Mouse (Mus musculus) kidney, postnatal 0 days (tissue): ENCODE results near the gene Arhgap40. TPM values are rescaled to one million over a fixed set of nuclear protein-coding genes. Genes with fewer than 3 reads are reported as not detected.
A peak's percentile ranks its signal among the peaks of the same experiment; 100 is the strongest.

Experiments
- ATAC-seq: fragments of 200-750 bp; cut with Nextera tagmentation; replicated peaks from 2 replicates; pipeline ENCODE4 v1.8.0; 2017; ENCODE audit warnings: low read depth, moderate number of reproducible peaks, moderate TSS enrichment, moderate library complexity; ENCODE audit not compliant: low FRiP score
- DNase-seq: peaks from one replicate; pipeline ENCODE4 v3.0.0-alpha.2; 2016; ENCODE audit warnings: low spot score
- H3K27ac ChIP-seq: fragments of 300-500 bp; sonication (generic); 2 replicates; pipeline ENCODE4 v1.5.1; 2014; ENCODE audit warnings: mild to moderate bottlenecking
- H3K27me3 ChIP-seq: fragments of 300-500 bp; sonication (generic); 2 replicates; pipeline ENCODE4 v1.6.1; 2014; ENCODE audit warnings: low read length, mixed read lengths; ENCODE audit not compliant: insufficient read depth
- H3K36me3 ChIP-seq: fragments of 300-500 bp; sonication (generic); 2 replicates; pipeline ENCODE4 v1.6.1; 2014; ENCODE audit warnings: low read length, mixed read lengths; ENCODE audit not compliant: insufficient read depth
- H3K4me1 ChIP-seq: fragments of 300-500 bp; sonication (generic); replicated peaks from 2 replicates; pipeline ENCODE4 v1.6.1; 2014; ENCODE audit warnings: antibody characterized with exemption, low read length, mixed read lengths; ENCODE audit not compliant: insufficient read depth
- H3K4me2 ChIP-seq: fragments of 300-500 bp; sonication (generic); 2 replicates; pipeline ENCODE4 v1.6.1; 2014; ENCODE audit warnings: mild to moderate bottlenecking, low read length, moderate library complexity, mixed read lengths
- H3K4me3 ChIP-seq: fragments of 300-500 bp; sonication (generic); replicated peaks from 2 replicates; pipeline ENCODE4 v1.5.1; 2014; ENCODE audit warnings: low read depth, low read length
- H3K9ac ChIP-seq: fragments of 300-500 bp; sonication (generic); 2 replicates; pipeline ENCODE4 v1.6.1; 2014; ENCODE audit warnings: low read depth, low read length
- H3K9me3 ChIP-seq: fragments of 300-500 bp; sonication (generic); replicated peaks from 2 replicates; pipeline ENCODE4 v1.6.1; 2016; ENCODE audit warnings: low read length, inconsistent platforms, mixed read lengths
- CTCF ChIP-seq: IDR thresholded peaks from 2 replicates; pipeline ENCODE4 v1.5.1; 2016; ENCODE audit warnings: antibody characterized with exemption, low read depth, mild to moderate bottlenecking, moderate library complexity
- WGBS: fragments of 180-500 bp; shearing (Covaris S2); extraction: QIAGEN DNeasy Blood & Tissue Kit; methylation state at CpG from one replicate; pipeline ENCODE4 v1.1.7; 2014; 5-methylcytosine and 5-hydroxymethylcytosine counted together
- polyA plus RNA-seq: library from polyadenylated mRNA; unstranded; fragments of >200 nt; fragmentation: Nextera tagmentation; extraction: Ambion mirVana; gene quantifications from 2 replicates; pipeline ENCODE4 v1.2.1, GENCODE M21; 2015

Gene Arhgap40
- polyA plus RNA-seq, 1 experiment from 2014 or later = 0.74 TPM

- Histone ChIP-seq H3K27me3 (no peaks in the 10 kb centered on the region), H3K4me1 (no peaks in the 10 kb centered on the region), H3K9me3 (no peaks in the 10 kb centered on the region), H3K27ac (no peak overlapping the region), H3K4me2 (no peak overlapping the region), H3K4me3 (no peak overlapping the region), H3K9ac (no peak overlapping the region), H3K36me3 (no peaks in the 10 kb centered on the region)
- ATAC-seq (no peak), DNase-seq (no peak)
- no peak for TF ChIP-seq CTCF
- 39% methylated on average over 4 of the region's 4 CpGs for WGBS
Measured at GRCm38 (mm10) chr2:158579979-158580378, 67.4 kb downstream of the Arhgap40 start.

GRCm38 (mm10) chr2:158584621-158585358 lies 72.2 kb downstream of the Arhgap40 start:
- H3K27ac ChIP-seq = no peak overlapping the region
- no peaks in the 10 kb centered on the region for H3K36me3 ChIP-seq
- WGBS = 12% methylated on average over 12 of the region's 12 CpGs
- H3K27me3 ChIP-seq = no peaks in the 10 kb centered on the region
- DNase-seq (peak; percentile 89), ATAC-seq (no peak)
- no peak overlapping the region for H3K4me3 ChIP-seq
- no peaks in the 10 kb centered on the region for H3K9me3 ChIP-seq
- no peak for TF ChIP-seq CTCF
- no peak overlapping the region for H3K9ac ChIP-seq
- H3K4me2 ChIP-seq = no peak overlapping the region
- no peaks in the 10 kb centered on the region for H3K4me1 ChIP-seq

- 41% methylated on average over 8 of the region's 8 CpGs for WGBS
- ATAC-seq (no peak), DNase-seq (no peak)
- Histone ChIP-seq H3K36me3 (no peaks in the 10 kb centered on the region), H3K27me3 (0 out of 2 replicates have a peak, but pooled peaks cover 2% of the 10 kb centered on the region), H3K4me1 (no peaks in the 10 kb centered on the region), H3K9ac (no peak overlapping the region), H3K4me3 (no peak overlapping the region), H3K27ac (no peak overlapping the region), H3K9me3 (no peaks in the 10 kb centered on the region), H3K4me2 (no peak overlapping the region)
- TF ChIP-seq CTCF = no peak
Measured at GRCm38 (mm10) chr2:158588524-158589271, 76.1 kb downstream of the Arhgap40 start.

- no peaks in the 10 kb centered on the region for H3K4me1 ChIP-seq
- H3K9me3 ChIP-seq = no peaks in the 10 kb centered on the region
- DNase-seq (no peak), ATAC-seq (no peak)
- no peak overlapping the region for H3K9ac ChIP-seq
- H3K4me2 ChIP-seq = no peak overlapping the region
- H3K27me3 ChIP-seq = 0 out of 2 replicates have a peak, but pooled peaks cover 2% of the 10 kb centered on the region
- no peak overlapping the region for H3K27ac ChIP-seq
- WGBS = 59% methylated on average over 3 of the region's 3 CpGs
- no peaks in the 10 kb centered on the region for H3K36me3 ChIP-seq
- TF ChIP-seq CTCF = no peak
- no peak overlapping the region for H3K4me3 ChIP-seq
Measured at GRCm38 (mm10) chr2:158590495-158590894, 77.9 kb downstream of the Arhgap40 start.

GRCm38 (mm10) chr2:158591286-158591685 lies 78.7 kb downstream of the Arhgap40 start:
- H3K4me1 ChIP-seq = no peaks in the 10 kb centered on the region
- TF ChIP-seq CTCF = no peak
- H3K36me3 ChIP-seq = no peaks in the 10 kb centered on the region
- no peaks in the 10 kb centered on the region for H3K9me3 ChIP-seq
- ATAC-seq (no peak), DNase-seq (no peak)
- H3K27me3 ChIP-seq = 0 out of 2 replicates have a peak, but pooled peaks cover 2% of the 10 kb centered on the region
- H3K9ac ChIP-seq = no peak overlapping the region
- 26% methylated on average over 5 of the region's 5 CpGs for WGBS
- H3K4me2 ChIP-seq = no peak overlapping the region
- no peak overlapping the region for H3K4me3 ChIP-seq
- H3K27ac ChIP-seq = no peak overlapping the region

GRCm38 (mm10) chr2:158593371-158593770 lies 80.8 kb downstream of the Arhgap40 start:
- TF ChIP-seq CTCF = no peak
- H3K36me3 ChIP-seq = no peaks in the 10 kb centered on the region
- no peaks in the 10 kb centered on the region for H3K4me1 ChIP-seq
- H3K9me3 ChIP-seq = no peaks in the 10 kb centered on the region
- no peak for ATAC-seq
- 69% methylated on average over 4 of the region's 4 CpGs for WGBS
- H3K27me3 ChIP-seq = 0 out of 2 replicates have a peak, but pooled peaks cover 2% of the 10 kb centered on the region
- DNase-seq = no peak
- no peak overlapping the region for H3K9ac ChIP-seq
- H3K4me2 ChIP-seq = no peak overlapping the region
- no peak overlapping the region for H3K4me3 ChIP-seq
- H3K27ac ChIP-seq = no peak overlapping the region
